Mouse (Mus musculus) C2C12 (cell line): Measurements from ENCODE around the gene 1110004F10Rik.

Experiments
- CEBPB ChIP-seq: IDR thresholded peaks from one replicate; pipeline ENCODE4 v1.6.1; 2011; ENCODE audit warnings: low read depth, mild to moderate bottlenecking, control low read depth, moderate library complexity
- CTCF ChIP-seq: IDR thresholded peaks from one replicate; pipeline ENCODE4 v1.5.1; 2011; ENCODE audit not compliant: control insufficient read depth, insufficient read depth, insufficient read length
- MAX ChIP-seq: IDR thresholded peaks from one replicate; pipeline ENCODE4 v1.6.1; 2011; ENCODE audit warnings: mild to moderate bottlenecking, control low read depth

DNA sequence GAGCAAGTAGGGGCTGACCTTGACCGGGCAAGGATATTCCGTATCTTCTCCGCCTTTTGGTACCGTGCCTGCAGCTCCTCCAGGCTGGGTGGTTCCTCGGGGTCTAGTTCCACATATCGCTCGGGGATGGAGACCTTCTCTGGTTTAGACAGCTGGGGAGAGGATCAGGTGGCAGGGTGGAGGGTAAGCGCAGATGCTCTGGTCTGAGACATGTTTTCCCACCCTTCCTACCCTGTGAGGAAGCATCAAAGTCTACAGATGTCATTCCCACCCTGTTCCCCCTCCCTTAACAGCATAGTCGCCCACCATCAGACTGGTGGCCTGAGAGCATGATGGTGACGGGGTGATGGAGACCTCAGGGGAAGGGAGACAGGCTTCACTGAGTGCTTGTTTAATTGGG lies 90.2 kb downstream of the 1110004F10Rik start:
- TF ChIP-seq CTCF (no peak), MAX (no peak), CEBPB (no peak)
